Mouse (Mus musculus): ENCODE measurements around the gene Tom1l2. TPM values are rescaled to one million over a fixed set of nuclear protein-coding genes. Genes with fewer than 3 reads are reported as not detected.

Gene Tom1l2
- polyA plus RNA-seq, 1 experiment from 2014 or later = 54.5 TPM

- H3K9me3 ChIP-seq = no peaks in the 10 kb centered on the region
- H3K27ac ChIP-seq = no peak overlapping the region
- H3K27me3 ChIP-seq = no peaks in the 10 kb centered on the region
- WGBS = 69% methylated on average over 3 of the region's 3 CpGs
- ATAC-seq (ENCODE audit: low FRiP score) = no peak
- H3K4me3 ChIP-seq = no peak overlapping the region
- H3K4me1 ChIP-seq (replicated peaks) = peaks cover 56% of the 10 kb centered on the region
- no peak overlapping the region for H3K9ac ChIP-seq
- no peak overlapping the region for H3K4me2 ChIP-seq
- H3K36me3 ChIP-seq = no peaks in the 10 kb centered on the region
Measured at GRCm38 (mm10) chr11:60297772-60298171, 54.9 kb downstream of the Tom1l2 start.

GRCm38 (mm10) chr11:60294630-60295313, 57.9 kb downstream of the Tom1l2 start:
- Histone ChIP-seq H3K4me2 (no peak overlapping the region), H3K4me1 (replicated peaks) (peaks cover 52% of the 10 kb centered on the region)
- 56% methylated on average over 5 of the region's 5 CpGs for WGBS

GRCm38 (mm10) chr11:60293683-60294629, 58.7 kb downstream of the Tom1l2 start:
- H3K9me3 ChIP-seq = no peaks in the 10 kb centered on the region
- H3K36me3 ChIP-seq = no peaks in the 10 kb centered on the region
- H3K4me3 ChIP-seq = no peak overlapping the region
- H3K4me1 ChIP-seq (replicated peaks) = peaks cover 55% of the 10 kb centered on the region
- peak overlapping the region; percentile 86 for H3K27ac ChIP-seq
- H3K9ac ChIP-seq = no peak overlapping the region
- 65% methylated on average over 6 of the region's 6 CpGs for whole genome bisulfite sequencing
- no peaks in the 10 kb centered on the region for H3K27me3 ChIP-seq
- no peak overlapping the region for H3K4me2 ChIP-seq
- ATAC-seq (ENCODE audit: low FRiP score) = no peak; the same call in 1 of the 2 replicates

More at GRCm38 (mm10) chr11:60294630-60295313, 57.9 kb downstream of the Tom1l2 start:
- Histone ChIP-seq H3K9ac (no peak overlapping the region), H3K9me3 (no peaks in the 10 kb centered on the region), H3K27me3 (no peaks in the 10 kb centered on the region), H3K27ac (peak overlapping the region; percentile 86), H3K4me3 (no peak overlapping the region), H3K36me3 (no peaks in the 10 kb centered on the region)
- ATAC-seq (ENCODE audit: low FRiP score) = peak; percentile 47; the same call in 1 of the 2 replicates

GRCm38 (mm10) chr11:60292718-60293117, 60.0 kb downstream of the Tom1l2 start:
- H3K4me3 ChIP-seq = no peak overlapping the region
- 0 out of 2 replicates have a peak, but pooled peaks have one; percentile 57 for ATAC-seq (ENCODE audit: low FRiP score)
- H3K9me3 ChIP-seq = no peaks in the 10 kb centered on the region
- WGBS = 32% methylated on average over 2 of the region's 2 CpGs
- no peak overlapping the region for H3K9ac ChIP-seq
- no peak overlapping the region for H3K4me2 ChIP-seq
- peaks cover 66% of the 10 kb centered on the region for H3K4me1 ChIP-seq (replicated peaks)
- peak overlapping the region; percentile 74 for H3K27ac ChIP-seq
- no peaks in the 10 kb centered on the region for H3K27me3 ChIP-seq
- H3K36me3 ChIP-seq = no peaks in the 10 kb centered on the region

- no peak overlapping the region for H3K4me2 ChIP-seq
- ATAC-seq (ENCODE audit: low FRiP score) = no peak
- no peaks in the 10 kb centered on the region for H3K9me3 ChIP-seq
- H3K4me1 ChIP-seq (replicated peaks) = peaks cover 72% of the 10 kb centered on the region
- H3K36me3 ChIP-seq = no peaks in the 10 kb centered on the region
- H3K4me3 ChIP-seq = no peak overlapping the region
- H3K27ac ChIP-seq = peak overlapping the region; percentile 75
- no peaks in the 10 kb centered on the region for H3K27me3 ChIP-seq
- WGBS = 35% methylated on average over 5 of the region's 5 CpGs
- no peak overlapping the region for H3K9ac ChIP-seq
Measured at GRCm38 (mm10) chr11:60288980-60289379, 63.7 kb downstream of the Tom1l2 start.

GRCm38 (mm10) chr11:60286311-60286710, 66.4 kb downstream of the Tom1l2 start:
- Histone ChIP-seq H3K4me1 (replicated peaks) (peaks cover 54% of the 10 kb centered on the region), H3K4me3 (no peak overlapping the region), H3K9ac (no peak overlapping the region), H3K27ac (peak overlapping the region; percentile 13; the same call in 1 of the 2 replicates), H3K27me3 (no peaks in the 10 kb centered on the region), H3K36me3 (no peaks in the 10 kb centered on the region), H3K4me2 (no peak overlapping the region), H3K9me3 (no peaks in the 10 kb centered on the region)
- 0 out of 2 replicates have a peak, but pooled peaks have one; percentile 28 for ATAC-seq (ENCODE audit: low FRiP score)
- WGBS = 55% methylated on average over 4 of the region's 4 CpGs

GRCm38 (mm10) chr11:60280429-60281414, 72.0 kb downstream of the Tom1l2 start:
- Histone ChIP-seq H3K9me3 (no peaks in the 10 kb centered on the region), H3K36me3 (no peaks in the 10 kb centered on the region), H3K4me1 (replicated peaks) (peaks cover 34% of the 10 kb centered on the region), H3K4me2 (no peak overlapping the region), H3K4me3 (no peak overlapping the region), H3K27ac (peak overlapping the region; percentile 40; the same call in 1 of the 2 replicates), H3K27me3 (no peaks in the 10 kb centered on the region), H3K9ac (no peak overlapping the region)
- WGBS = 78% methylated on average over 11 of the region's 11 CpGs
- ATAC-seq (ENCODE audit: low FRiP score) = no peak

- Histone ChIP-seq H3K4me1 (replicated peaks) (peaks cover 30% of the 10 kb centered on the region), H3K9me3 (no peaks in the 10 kb centered on the region), H3K27me3 (no peaks in the 10 kb centered on the region), H3K4me2 (no peak overlapping the region), H3K4me3 (no peak overlapping the region), H3K27ac (no peak overlapping the region), H3K36me3 (peaks cover 4% of the 10 kb centered on the region; the same call in 1 of the 2 replicates), H3K9ac (no peak overlapping the region)
- WGBS = 91% methylated on average over 5 of the region's 5 CpGs
- no peak for ATAC-seq (ENCODE audit: low FRiP score)
Measured at GRCm38 (mm10) chr11:60279483-60279882, 73.2 kb downstream of the Tom1l2 start.

- 56% methylated on average over 5 of the region's 5 CpGs for WGBS
Measured at GRCm38 (mm10) chr11:60277771-60278170, 74.9 kb downstream of the Tom1l2 start.

GRCm38 (mm10) chr11:60277164-60277740, 75.5 kb downstream of the Tom1l2 start:
- Histone ChIP-seq H3K27ac (peak overlapping the region; percentile 71), H3K4me3 (no peak overlapping the region), H3K9me3 (no peaks in the 10 kb centered on the region), H3K4me1 (replicated peaks) (peaks cover 36% of the 10 kb centered on the region), H3K4me2 (no peak overlapping the region), H3K36me3 (peaks cover 5% of the 10 kb centered on the region; the same call in 1 of the 2 replicates), H3K27me3 (no peaks in the 10 kb centered on the region), H3K9ac (0 out of 2 replicates have a peak overlapping the region, but pooled peaks have one; percentile 35)
- 68% methylated on average over 8 of the region's 8 CpGs for WGBS
- no peak for ATAC-seq (ENCODE audit: low FRiP score)

More at GRCm38 (mm10) chr11:60277771-60278170, 74.9 kb downstream of the Tom1l2 start:
- Histone ChIP-seq H3K9ac (0 out of 2 replicates have a peak overlapping the region, but pooled peaks have one; percentile 35), H3K27ac (peak overlapping the region; percentile 71), H3K27me3 (no peaks in the 10 kb centered on the region), H3K4me3 (no peak overlapping the region), H3K9me3 (no peaks in the 10 kb centered on the region), H3K36me3 (peaks cover 5% of the 10 kb centered on the region; the same call in 1 of the 2 replicates), H3K4me1 (replicated peaks) (peaks cover 36% of the 10 kb centered on the region), H3K4me2 (no peak overlapping the region)
- ATAC-seq (ENCODE audit: low FRiP score) = no peak
